Mouse (Mus musculus): Measurements from ENCODE around the gene Lce1l. TPM values are rescaled to one million over a fixed set of nuclear protein-coding genes. Genes with fewer than 3 reads are reported as not detected.

Lce1l gene
- not detected for total RNA-seq (2023)

DNA sequence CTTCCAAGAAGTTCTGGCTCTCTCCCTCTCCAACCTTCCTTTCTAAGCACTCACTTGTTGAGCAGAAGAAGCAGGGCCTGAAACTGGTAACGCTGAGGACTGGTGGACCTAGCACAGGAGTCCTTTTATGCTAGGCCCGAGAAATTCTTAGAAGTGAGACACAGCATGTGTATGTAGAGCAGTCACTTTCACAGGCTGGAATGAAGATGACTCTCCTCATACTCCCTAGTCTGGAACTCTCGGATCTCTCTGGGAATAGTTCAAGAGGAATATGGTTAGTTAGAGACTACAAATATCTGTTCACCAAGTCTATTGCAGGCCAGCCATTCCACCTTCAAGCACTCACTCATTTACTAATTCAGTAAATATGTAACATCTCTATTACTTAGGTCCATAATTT, at the start of gene Lce1l:
Gene Lce1l, minus strand, starts transcription at position 101 of the 400 bp plus-strand sequence.

DNA sequence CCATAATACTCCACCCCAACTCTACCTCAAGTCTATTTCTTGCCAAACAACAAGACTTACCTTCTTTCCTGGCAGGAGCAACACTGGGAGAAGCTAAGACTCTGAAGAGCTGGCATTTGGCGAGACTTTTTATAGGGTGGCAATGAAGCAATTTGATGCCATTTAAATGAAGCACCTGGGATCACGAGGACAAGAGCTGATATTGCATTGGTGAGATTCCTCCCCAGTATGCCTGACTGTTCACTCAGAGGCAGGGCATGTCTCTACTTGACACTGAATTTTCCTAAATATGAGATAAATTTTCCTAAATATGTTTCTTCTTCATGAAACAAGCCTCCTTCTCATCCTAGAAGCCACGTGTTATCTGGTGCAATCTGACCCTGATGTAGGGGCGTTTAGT, 19.0 kb upstream of the Lce1l start, which contains the start of gene 2310050C09Rik:
Gene 2310050C09Rik, minus strand, starts transcription at position 101 of the 400 bp plus-strand sequence.

DNA sequence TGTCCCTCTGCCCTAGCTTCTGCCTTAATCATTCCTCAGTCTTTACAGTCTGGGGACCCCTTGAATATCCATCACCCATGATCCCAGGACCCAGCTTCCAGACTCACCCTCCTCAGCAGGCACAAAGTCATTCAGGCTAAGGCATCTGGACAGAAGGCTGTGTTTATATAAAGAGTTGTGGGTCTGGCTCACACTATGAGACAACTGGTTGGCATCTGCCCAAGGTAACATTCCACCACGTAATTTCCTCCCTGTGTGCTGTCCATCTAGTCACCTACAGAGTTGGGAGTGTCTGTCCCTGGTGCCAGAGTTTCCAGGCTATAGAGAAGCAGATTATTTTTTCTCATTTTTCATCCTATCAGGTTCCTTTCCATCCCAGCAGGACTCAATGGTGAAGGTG, 24.0 kb downstream of the Lce1l start, which contains the start of gene Kprp:
Gene Kprp, minus strand, starts transcription at position 140 of the 400 bp plus-strand sequence.

DNA sequence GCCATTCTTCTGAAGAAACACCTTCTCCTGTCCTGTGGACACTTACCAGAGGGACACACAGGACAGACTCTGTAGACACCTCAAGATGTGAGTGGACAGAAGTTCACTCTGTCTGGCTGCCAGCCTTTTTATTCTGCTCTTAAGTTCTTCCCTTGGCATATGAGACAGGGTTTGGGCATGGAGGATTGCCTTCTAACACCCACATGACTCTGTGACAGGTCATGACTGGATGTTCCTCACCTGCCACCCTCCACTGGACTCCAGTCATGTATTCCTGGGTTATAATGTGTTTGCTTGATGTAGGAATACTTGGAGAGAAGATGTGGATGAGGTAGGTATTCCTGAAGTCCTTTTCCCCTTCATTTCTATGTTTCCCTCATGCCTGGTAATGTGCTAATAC, 43.3 kb downstream of the Lce1l start, which contains the start of gene Lce1k:
Gene Lce1k, minus strand, starts transcription at position 101 of the 400 bp plus-strand sequence.

Other genes starting within 250 kb of the Lce1l start
- gene 2210017I01Rik, start 243.8 kb downstream of the Lce1l start, total RNA-seq (2023) = not detected
- gene Lce6a, start 229.6 kb downstream of the Lce1l start, total RNA-seq (2023) = not detected
- not detected for gene Lce1a1, start 203.0 kb downstream of the Lce1l start, total RNA-seq (2023)
- not detected for gene Lce1b, start 194.4 kb downstream of the Lce1l start, total RNA-seq (2023)
- not detected for gene Lce1a2, start 181.0 kb downstream of the Lce1l start, total RNA-seq (2023)
- gene Lce1c, start 172.0 kb downstream of the Lce1l start, total RNA-seq (2023) = not detected
- gene Lce1d, start 164.1 kb downstream of the Lce1l start, total RNA-seq (2023) = not detected
- not detected for gene Lce1e, start 142.2 kb downstream of the Lce1l start, total RNA-seq (2023)
- gene Lce1f, start 130.9 kb downstream of the Lce1l start, total RNA-seq (2023) = not detected
- not detected for gene Gm38119, start 112.2 kb downstream of the Lce1l start, total RNA-seq (2023)
- not detected for gene Lce1g, start 98.9 kb downstream of the Lce1l start, total RNA-seq (2023)
- gene Lce1h, start 86.2 kb downstream of the Lce1l start, total RNA-seq (2023) = not detected
- not detected for gene Lce1i, start 72.4 kb downstream of the Lce1l start, total RNA-seq (2023)
- gene Lce1j, start 60.8 kb downstream of the Lce1l start, total RNA-seq (2023) = not detected
- not detected for gene Lce1k, start 43.4 kb downstream of the Lce1l start, total RNA-seq (2023)
- not detected for gene Kprp, start 24.0 kb downstream of the Lce1l start, total RNA-seq (2023)
- not detected for gene 2310050C09Rik, start 18.9 kb upstream of the Lce1l start, total RNA-seq (2023)
- not detected for gene Lce3a, start 74.9 kb upstream of the Lce1l start, total RNA-seq (2023)
- not detected for gene Lce3b, start 81.7 kb upstream of the Lce1l start, total RNA-seq (2023)
- not detected for gene Lce3c, start 93.2 kb upstream of the Lce1l start, total RNA-seq (2023)
- not detected for gene Lce3d, start 106.1 kb upstream of the Lce1l start, total RNA-seq (2023)
- gene Lce3e, start 115.8 kb upstream of the Lce1l start, total RNA-seq (2023) = not detected
- not detected for gene Lce3f, start 140.9 kb upstream of the Lce1l start, total RNA-seq (2023)
- not detected for gene Crct1, start 164.4 kb upstream of the Lce1l start, total RNA-seq (2023)
- gene Lce1m, start 167.8 kb upstream of the Lce1l start, total RNA-seq (2023) = not detected
- gene Gm4858, start 217.5 kb upstream of the Lce1l start, total RNA-seq (2023) = not detected